Mouse (Mus musculus): ENCODE data around the gene Pdcd5. TPM values are rescaled to one million over a fixed set of nuclear protein-coding genes. Genes with fewer than 3 reads are reported as not detected.

The Pdcd5 gene
- total RNA-seq (2017) = 74.9 to 102 TPM (median 79.3 TPM) in 3 replicates

GRCm38 (mm10) chr7:35647101-35647698 is at the start of gene Pdcd5:
Gene Pdcd5, minus strand, starts transcription at chr7:35647521.
- ATAC-seq (replicated peaks; ENCODE audit: insufficient number of reproducible peaks, low FRiP score, low TSS enrichment, poor library complexity, severe bottlenecking) = peak; percentile 85

DNA sequence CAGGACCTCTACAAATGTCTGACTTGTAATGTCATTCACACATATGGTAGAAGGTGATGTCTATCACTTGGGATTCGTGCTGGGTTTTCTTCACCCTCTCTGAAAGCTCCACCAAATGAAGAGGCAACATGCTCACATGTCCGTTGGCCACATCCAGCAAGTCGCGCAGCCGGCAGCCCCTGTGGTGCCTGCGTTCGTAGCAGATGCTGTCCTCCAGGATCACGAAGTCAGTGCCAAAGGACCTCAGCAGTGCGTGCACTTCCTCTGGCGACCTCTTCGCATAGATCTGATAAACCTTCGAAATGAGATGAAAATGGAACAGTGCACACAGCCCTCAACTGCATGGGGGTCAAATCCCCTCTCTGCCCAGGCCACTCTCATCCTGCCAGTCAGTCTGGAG is 45.3 kb upstream of the Pdcd5 start:
- no peak for ATAC-seq (replicated peaks; ENCODE audit: insufficient number of reproducible peaks, low FRiP score, low TSS enrichment, poor library complexity, severe bottlenecking)

DNA sequence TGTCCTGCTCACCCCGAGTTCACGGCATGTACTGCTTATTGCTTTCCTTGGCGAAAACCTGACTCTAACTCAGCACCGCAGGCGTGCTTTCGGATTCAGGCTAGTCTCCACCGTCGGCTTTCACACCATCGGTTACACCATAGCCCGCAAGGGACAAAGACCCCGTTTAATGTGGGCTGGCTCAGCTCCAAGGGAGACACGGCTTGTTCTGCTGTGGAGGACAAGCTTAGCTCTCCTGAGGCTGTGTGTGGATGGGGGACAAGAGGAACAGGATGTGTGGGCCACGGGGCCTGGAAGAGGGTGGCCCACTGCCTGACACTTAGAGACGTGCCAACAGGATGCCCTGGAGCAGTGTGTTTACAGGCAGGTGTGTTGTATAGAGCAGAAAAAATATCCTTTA is 44.8 kb upstream of the Pdcd5 start:
- no peak for ATAC-seq (replicated peaks; ENCODE audit: insufficient number of reproducible peaks, low FRiP score, low TSS enrichment, poor library complexity, severe bottlenecking)

DNA sequence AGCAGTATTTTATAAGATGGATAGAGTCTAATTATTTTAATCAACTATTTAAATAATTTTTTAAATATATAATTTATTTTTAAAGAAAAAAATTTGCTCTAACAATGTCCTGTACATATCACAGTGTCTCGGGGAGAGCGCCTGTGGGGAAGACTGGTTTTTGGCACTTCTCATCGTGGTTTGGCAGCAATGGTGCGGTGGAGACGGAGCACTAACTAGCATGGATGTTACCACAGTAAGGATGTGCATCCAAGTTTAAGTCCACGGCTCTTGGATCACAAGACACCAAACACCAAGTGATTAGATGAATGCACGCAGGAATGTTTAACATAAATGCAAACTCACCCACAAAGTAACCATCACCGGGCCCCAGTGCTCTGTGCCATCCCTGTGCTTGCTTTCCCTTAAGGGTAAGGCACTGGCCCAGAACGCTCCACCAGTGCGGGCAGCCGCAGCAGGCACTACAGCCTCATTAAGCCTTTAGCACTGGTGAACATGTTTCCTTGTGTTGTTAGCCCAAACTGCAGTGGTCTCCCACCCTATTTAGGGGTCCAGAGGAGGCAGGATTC is 41.5 kb upstream of the Pdcd5 start:
- no peak for ATAC-seq (replicated peaks; ENCODE audit: insufficient number of reproducible peaks, low FRiP score, low TSS enrichment, poor library complexity, severe bottlenecking)

- ATAC-seq (replicated peaks; ENCODE audit: insufficient number of reproducible peaks, low FRiP score, low TSS enrichment, poor library complexity, severe bottlenecking) = no peak
These were observed 41.0 kb upstream of the Pdcd5 start for GRCm38 (mm10) chr7:35688276-35688675.

DNA sequence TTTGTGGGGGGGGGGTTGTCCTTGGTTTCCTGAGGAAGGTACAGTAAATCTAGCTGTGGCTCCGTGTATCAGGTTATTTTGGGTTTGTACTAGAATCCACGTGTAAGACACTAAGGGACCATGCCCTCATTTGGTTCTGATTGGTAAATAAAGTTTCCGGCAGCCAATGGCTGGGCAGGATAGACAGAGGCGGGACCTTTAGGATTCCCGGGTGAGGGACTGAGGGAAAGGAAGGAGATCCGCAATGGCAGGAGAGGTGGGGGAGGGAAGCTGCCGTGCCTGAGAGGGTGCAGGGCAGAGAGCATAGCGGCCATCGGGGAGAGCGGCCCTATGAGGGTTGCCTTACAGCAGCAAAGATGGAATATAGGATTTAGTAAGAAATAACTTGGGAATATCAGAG is 39.9 kb upstream of the Pdcd5 start:
- ATAC-seq (replicated peaks; ENCODE audit: insufficient number of reproducible peaks, low FRiP score, low TSS enrichment, poor library complexity, severe bottlenecking) = no peak

DNA sequence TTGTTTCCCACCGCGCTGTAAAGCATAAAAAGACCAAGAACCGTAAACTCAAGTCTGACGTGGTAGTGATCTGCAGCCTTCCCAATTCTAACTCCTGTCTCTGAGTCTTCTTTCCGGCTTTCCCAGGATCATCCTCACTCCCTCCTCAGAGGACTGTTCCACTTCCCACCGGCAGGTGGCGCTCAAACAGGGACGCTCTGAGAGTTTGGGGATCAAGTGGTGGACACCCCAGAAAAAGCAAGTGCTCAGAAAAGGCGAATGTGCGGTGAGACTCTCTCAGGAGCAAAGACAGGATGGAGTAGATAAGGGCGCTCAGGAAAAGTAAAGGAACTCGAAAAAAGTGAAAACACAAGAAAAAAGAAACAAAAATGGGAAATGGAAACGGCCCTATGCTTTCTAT is 39.4 kb upstream of the Pdcd5 start:
- ATAC-seq (replicated peaks; ENCODE audit: insufficient number of reproducible peaks, low FRiP score, low TSS enrichment, poor library complexity, severe bottlenecking) = no peak

DNA sequence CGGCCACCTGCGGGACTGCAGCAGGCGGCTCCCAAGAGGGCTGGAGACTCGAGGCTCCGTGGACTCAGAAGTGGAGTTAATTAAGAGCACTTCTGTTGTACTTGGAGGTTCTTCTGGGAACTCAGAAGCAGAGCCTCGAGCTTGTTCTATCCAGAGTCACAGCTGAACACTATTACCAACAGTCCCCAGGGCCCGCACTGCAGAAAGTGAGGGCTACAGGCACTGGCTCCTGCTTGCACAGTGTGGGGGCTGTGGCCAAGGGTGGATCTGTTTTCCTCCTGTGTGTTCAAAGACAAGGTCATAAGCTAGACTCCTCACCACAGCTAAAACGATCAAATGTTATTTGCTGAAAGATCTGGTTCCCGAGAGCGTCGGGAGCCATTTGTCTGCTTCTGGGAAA is 38.9 kb upstream of the Pdcd5 start:
- no peak for ATAC-seq (replicated peaks; ENCODE audit: insufficient number of reproducible peaks, low FRiP score, low TSS enrichment, poor library complexity, severe bottlenecking)

GRCm38 (mm10) chr7:35683409-35684122 is 36.2 kb upstream of the Pdcd5 start:
- ATAC-seq (replicated peaks; ENCODE audit: insufficient number of reproducible peaks, low FRiP score, low TSS enrichment, poor library complexity, severe bottlenecking) = no peak

DNA sequence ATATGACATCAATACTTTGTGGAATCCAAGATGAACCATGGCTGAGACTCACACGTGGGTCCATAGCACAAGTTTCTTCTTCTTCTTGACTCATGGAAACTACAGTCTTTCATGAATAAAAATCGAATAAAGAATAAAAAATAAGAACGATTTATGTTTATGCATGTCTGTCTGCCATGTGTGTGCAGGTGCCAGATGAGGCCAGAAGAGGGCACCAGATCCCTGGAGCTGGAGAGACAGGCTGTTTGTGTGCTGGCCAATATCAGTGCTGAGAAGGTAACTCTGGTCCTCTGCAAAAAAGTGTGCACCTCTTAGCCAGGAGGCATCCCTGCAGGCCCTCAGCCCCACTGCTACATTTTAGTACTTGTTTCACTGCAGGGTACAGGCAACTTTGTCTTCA is 34.2 kb upstream of the Pdcd5 start:
- no peak for ATAC-seq (replicated peaks; ENCODE audit: insufficient number of reproducible peaks, low FRiP score, low TSS enrichment, poor library complexity, severe bottlenecking)

DNA sequence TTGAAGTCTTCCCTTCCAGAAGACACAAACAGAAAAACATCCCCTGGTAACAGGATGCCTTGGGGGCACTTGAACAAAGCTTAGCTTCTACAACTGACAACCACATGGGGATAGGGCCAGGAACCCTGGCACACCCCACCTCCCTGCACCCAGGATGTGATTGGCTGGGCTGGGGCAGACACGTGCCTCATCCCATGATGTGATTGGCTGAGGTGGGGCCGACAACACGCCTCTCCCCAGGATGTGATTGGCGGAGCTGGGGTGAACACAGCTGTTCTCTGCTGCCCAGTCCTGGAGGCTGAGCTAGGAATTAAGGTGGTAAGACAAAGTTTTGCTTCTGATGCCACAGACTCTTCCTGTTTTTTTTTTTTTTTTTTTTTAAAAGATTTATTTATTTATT is 31.7 kb upstream of the Pdcd5 start:
- ATAC-seq (replicated peaks; ENCODE audit: insufficient number of reproducible peaks, low FRiP score, low TSS enrichment, poor library complexity, severe bottlenecking) = no peak

DNA sequence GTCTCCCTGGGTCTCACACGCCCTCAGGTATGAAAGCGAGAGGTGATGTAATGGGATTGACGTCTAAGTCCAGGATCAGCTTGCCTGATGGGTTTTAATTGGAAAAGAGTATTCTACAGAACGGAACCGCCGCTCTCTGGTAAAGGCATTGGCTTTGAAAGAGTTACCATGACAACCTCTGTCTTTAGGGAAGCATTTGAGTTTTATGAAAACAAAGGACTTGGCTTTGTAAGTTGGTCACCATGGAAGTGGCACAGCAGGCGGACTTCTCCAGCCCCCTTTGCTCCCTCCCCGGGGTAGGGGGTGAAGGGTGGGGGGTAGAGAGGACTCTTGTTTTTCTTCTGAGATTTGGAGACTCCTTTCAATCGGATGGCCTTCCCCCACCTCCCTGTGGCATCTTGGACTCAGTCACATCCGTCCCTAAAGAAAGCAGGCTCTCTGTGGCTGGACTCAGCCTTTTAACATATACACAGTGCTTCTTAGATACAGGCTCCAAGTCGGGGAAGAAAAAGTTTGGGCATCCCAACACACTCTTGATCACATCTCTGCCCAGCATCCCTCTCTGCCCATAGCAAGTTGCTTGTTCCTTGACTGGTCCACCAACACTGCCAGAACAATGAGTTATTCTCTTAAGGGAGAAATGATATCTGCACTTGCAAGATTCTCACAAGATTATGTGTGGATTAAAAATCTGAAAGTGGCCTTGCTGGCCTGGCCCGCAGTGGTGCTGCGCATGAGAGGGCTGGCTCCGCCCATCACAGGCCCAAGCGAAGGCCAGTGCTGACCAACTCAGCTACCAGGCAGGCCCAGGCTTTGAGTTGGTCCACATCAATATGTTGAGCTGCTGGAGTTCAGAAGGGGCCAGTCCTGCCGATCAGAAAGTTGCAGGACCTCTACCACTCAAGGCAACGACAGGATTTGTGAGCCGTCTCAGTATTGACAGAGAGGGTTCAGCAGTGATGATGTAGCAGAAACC is 21.0 kb upstream of the Pdcd5 start:
- no peak for ATAC-seq (replicated peaks; ENCODE audit: insufficient number of reproducible peaks, low FRiP score, low TSS enrichment, poor library complexity, severe bottlenecking)

DNA sequence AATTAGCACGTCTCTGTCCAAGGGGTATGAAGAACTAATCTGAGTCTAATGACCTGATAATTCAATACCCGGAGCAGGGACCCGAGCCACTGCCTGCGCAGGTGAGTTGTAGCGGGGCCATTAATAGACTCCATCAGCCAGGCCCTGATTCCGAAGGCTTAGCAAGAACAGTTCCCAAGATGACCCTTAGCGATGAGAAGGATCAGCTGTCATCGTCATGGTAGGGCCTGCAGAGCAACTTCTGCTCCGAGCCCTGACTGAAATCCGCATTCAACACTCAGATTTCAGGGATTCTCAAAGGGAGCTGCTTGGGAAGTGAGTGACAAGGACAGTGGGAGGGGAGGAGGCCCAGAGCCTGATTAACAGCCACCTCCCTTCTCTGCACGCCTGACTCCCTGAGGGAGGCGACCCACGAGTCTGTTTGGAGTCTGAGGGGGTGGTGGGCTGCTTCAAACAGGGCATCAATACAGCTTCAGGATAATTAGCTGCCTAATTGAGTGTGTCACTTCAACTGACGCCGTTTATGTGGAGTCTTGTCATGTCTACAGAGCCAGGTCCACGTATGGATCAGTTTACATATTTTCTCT is 16.6 kb upstream of the Pdcd5 start:
- no peak for ATAC-seq (replicated peaks; ENCODE audit: insufficient number of reproducible peaks, low FRiP score, low TSS enrichment, poor library complexity, severe bottlenecking)

DNA sequence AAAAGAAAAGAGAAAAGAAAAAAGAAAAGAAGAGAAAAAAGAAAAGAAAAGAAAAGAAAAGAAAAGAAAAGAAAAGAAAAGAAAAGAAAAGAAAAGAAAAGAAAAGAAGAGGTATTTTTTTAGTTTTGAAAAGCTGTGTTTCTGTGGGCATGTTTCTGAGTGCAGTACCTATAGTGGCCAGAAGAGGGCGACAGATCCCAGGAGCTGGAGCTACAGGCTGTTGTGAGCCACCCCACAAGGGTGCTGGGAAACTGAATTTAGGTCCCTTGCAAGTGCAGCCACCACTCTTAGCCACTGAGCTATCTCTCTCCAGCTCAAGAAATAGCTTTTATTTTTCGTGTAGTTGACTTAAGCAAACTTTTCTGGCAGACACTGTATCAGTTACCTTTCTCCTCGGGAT is 11.9 kb upstream of the Pdcd5 start:
- ATAC-seq (replicated peaks; ENCODE audit: insufficient number of reproducible peaks, low FRiP score, low TSS enrichment, poor library complexity, severe bottlenecking) = no peak

DNA sequence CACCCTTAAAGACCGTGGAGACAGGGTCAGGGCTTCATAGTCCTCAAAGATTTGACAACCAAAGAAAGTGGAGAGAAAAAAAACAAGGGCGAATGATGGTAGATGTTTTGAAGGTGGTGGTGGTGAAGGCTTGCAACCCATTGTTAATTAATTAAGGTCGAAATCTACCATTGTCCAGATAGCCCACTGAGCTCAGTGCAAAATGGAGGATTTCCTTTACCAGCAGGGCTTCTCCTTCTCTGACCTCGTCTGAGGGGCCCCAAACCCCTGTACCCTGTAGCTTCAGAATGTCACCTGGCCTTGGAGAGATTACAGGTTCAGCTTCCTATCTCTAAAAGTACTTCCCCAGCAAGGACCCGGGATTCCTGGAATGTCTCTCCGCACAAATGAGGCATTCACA is 10.5 kb upstream of the Pdcd5 start:
- ATAC-seq (replicated peaks; ENCODE audit: insufficient number of reproducible peaks, low FRiP score, low TSS enrichment, poor library complexity, severe bottlenecking) = no peak

DNA sequence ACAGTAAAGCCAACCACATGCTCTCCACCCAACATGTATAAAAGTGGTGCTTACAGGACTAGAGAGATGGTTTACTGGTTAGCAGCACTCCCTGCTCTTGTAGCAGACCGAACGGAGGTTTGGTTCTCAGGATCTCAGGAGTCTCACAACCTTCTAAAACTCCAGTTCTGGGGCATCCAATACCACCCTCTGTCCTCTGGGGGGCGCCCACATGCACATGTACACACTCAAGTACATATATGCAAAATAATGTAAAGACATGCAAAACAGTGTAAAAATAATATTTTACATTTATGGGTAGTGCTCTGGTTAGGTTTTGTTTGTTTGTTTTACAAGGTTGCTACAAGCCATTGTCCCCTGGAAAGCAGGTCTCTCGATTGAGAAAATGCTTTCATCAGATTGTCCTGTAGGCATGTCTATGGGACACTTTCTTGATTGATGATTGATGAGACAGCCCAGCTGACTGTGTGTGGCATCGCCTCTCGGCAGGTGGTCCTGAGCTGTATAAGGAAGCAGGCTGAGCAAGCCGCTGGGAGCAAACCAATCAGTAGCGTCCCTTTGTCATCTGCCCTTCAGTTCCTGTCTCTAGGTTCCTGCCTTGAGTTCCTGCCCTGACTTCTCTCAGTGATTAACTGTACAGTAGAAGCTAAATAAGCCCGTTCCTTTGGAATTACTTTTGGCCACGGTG is 4.4 kb upstream of the Pdcd5 start:
- ATAC-seq (replicated peaks; ENCODE audit: insufficient number of reproducible peaks, low FRiP score, low TSS enrichment, poor library complexity, severe bottlenecking) = no peak

DNA sequence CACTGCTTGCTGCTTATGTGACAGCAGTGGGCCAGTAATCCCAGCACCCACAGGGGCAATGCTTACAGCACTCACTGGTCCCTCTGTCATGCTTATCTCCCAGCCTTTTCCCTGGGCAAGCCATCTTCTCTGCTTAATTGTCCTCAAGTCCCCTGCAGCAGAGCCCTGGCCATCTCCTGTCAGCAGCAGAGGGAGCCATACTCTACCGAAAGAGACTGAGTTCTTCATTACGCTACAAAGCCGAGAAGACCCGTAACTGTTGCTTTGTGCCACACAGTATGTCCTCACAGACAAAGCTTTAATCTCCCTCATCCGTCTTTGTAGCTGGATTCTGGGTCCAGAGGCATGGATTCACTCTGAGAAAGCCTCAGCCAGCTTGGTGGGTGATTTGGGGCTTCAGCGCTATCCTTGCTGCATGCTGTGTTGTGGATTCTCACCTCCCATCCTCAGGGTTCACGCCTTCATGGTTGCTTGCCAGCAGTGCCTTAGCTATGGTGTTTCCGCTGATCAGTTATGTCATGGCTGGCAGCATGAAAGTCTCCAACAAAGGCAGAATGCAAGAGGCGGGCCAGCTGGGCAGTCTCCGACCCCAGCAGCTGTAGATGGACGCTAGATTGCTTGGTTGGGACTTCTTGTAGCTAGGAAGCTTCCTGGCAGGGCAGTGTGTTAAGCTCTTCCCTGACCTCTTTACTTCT is 3.5 kb upstream of the Pdcd5 start:
- no peak for ATAC-seq (replicated peaks; ENCODE audit: insufficient number of reproducible peaks, low FRiP score, low TSS enrichment, poor library complexity, severe bottlenecking)

DNA sequence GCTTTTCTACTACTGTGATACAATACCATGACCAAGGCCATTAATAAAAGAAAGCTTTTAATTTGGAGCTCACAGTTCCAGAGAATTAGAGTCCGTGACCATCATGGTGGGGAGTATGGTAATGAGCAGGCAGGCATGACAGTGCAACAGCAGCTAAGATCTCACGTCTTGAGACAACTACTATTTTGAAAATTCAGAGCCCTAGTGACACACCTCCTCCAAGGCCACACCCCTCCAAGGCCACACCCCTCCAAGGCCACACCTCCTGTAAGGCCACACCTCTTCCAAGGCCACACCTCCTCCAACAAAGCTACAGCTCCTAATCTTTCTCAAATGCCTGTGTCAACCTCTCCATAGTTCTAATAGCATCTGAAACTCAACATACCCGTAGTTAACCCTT is 1.8 kb upstream of the Pdcd5 start:
- peak; percentile 57 for ATAC-seq (replicated peaks; ENCODE audit: insufficient number of reproducible peaks, low FRiP score, low TSS enrichment, poor library complexity, severe bottlenecking)
